Mouse (Mus musculus) stomach, embryonic 16.5 days (tissue): ENCODE data around the gene Ccdc185. TPM values are rescaled to one million over a fixed set of nuclear protein-coding genes. Genes with fewer than 3 reads are reported as not detected.

ENCODE experiments used
- ATAC-seq: fragments of 200-750 bp; cut with Nextera tagmentation; 2 replicates; pipeline ENCODE4 v1.8.0; 2017; ENCODE audit warnings: moderate number of reproducible peaks, moderate TSS enrichment; ENCODE audit not compliant: insufficient read depth, low FRiP score
- H3K27ac ChIP-seq: fragments of 300-500 bp; sonication (generic); 2 replicates; pipeline ENCODE4 v1.5.1; 2014; ENCODE audit warnings: low read length
- H3K27me3 ChIP-seq: fragments of 300-500 bp; sonication (generic); 2 replicates; pipeline ENCODE4 v1.6.1; 2014; ENCODE audit warnings: low read length, control low read depth, mixed read lengths; ENCODE audit not compliant: control insufficient read depth, insufficient read depth
- H3K36me3 ChIP-seq: fragments of 300-500 bp; sonication (generic); 2 replicates; pipeline ENCODE4 v1.6.1; 2014; ENCODE audit warnings: low read length; ENCODE audit not compliant: control insufficient read depth, insufficient read depth
- H3K4me1 ChIP-seq: fragments of 300-500 bp; sonication (generic); 2 replicates; pipeline ENCODE4 v1.6.1; 2014; ENCODE audit warnings: low read length, control low read depth, mixed read lengths; ENCODE audit not compliant: control insufficient read depth, insufficient read depth
- H3K4me2 ChIP-seq: fragments of 300-500 bp; sonication (generic); 2 replicates; pipeline ENCODE4 v1.6.1; 2014; ENCODE audit warnings: low read depth, low read length, mixed read lengths
- H3K4me3 ChIP-seq: fragments of 300-500 bp; sonication (generic); replicated peaks from 2 replicates; pipeline ENCODE4 v1.5.1; 2014; ENCODE audit warnings: mild to moderate bottlenecking, low read length
- H3K9ac ChIP-seq: fragments of 300-500 bp; sonication (generic); 2 replicates; pipeline ENCODE4 v1.6.1; 2014; ENCODE audit warnings: low read length
- H3K9me3 ChIP-seq: fragments of 300-500 bp; sonication (generic); replicated peaks from 2 replicates; pipeline ENCODE4 v1.6.1; 2016; ENCODE audit warnings: low read length, control low read depth; ENCODE audit not compliant: control insufficient read depth
- WGBS: fragments of 180-500 bp; shearing (Covaris S2); extraction: QIAGEN DNeasy Blood & Tissue Kit; methylation state at CpG from one replicate; pipeline ENCODE4 v1.1.7; 2014; 5-methylcytosine and 5-hydroxymethylcytosine counted together
- polyA plus RNA-seq: library from polyadenylated mRNA; unstranded; fragments of >200 nt; fragmentation: Nextera tagmentation; extraction: Ambion mirVana; gene quantifications from 2 replicates; pipeline ENCODE4 v1.2.1, GENCODE M21; 2015

The Ccdc185 gene
- polyA plus RNA-seq, 1 experiment from 2014 or later, result not detected

DNA sequence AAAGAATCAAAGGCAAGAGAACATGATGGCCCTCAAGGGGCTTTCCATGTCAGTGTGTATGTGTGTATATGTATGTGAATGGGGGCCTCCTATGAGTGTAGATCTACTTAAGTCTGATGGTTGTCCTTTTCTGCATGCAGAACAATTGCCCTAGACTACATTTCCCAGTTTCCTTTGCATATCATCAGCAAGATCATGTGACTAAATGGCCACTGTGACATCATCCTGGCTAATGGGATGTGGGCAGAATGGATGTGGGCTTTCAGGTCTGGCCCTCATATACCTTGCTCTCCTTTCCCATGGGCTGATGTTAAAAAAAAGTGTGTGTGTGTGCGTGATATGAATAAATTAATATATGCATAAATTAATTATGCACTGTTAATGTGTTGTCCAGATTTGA, 9.8 kb upstream of the Ccdc185 start:
- Histone ChIP-seq H3K4me2 (no peak overlapping the region), H3K9ac (no peak overlapping the region), H3K9me3 (no peaks in the 10 kb centered on the region), H3K27ac (no peak overlapping the region), H3K27me3 (no peaks in the 10 kb centered on the region), H3K4me3 (no peak overlapping the region), H3K4me1 (peaks cover 4% of the 10 kb centered on the region; the same call in 1 of the 2 replicates), H3K36me3 (no peaks in the 10 kb centered on the region)
- WGBS, result 84% methylated on average over 1 of the region's 1 CpGs
- ATAC-seq, result no peak

DNA sequence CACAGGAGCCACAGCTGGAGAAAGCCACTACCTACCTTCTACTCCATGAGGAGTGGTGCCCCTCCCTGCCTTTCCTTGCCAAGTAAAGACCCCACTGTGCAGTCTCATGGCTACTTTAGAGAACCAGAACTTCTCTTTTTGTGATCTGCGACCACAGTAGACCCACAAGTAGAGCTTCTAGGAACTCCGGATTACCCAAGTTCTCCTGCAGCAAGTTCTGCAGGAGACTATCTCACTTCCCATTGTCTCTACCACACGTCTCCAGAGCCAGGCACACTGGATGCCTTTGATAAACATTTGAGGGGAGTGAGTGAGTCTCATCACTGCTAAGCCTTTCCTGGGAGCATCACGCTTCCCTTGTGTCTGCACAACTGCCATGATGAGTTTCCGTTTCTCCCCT, 5.9 kb upstream of the Ccdc185 start:
- no peak overlapping the region for H3K4me2 ChIP-seq
- H3K27me3 ChIP-seq, result no peaks in the 10 kb centered on the region
- no peak overlapping the region for H3K4me3 ChIP-seq
- no peaks in the 10 kb centered on the region for H3K4me1 ChIP-seq
- no peak overlapping the region for H3K27ac ChIP-seq
- no peaks in the 10 kb centered on the region for H3K9me3 ChIP-seq
- ATAC-seq, result no peak
- 77% methylated on average over 5 of the region's 5 CpGs for WGBS
- H3K9ac ChIP-seq, result no peak overlapping the region
- H3K36me3 ChIP-seq, result no peaks in the 10 kb centered on the region

DNA sequence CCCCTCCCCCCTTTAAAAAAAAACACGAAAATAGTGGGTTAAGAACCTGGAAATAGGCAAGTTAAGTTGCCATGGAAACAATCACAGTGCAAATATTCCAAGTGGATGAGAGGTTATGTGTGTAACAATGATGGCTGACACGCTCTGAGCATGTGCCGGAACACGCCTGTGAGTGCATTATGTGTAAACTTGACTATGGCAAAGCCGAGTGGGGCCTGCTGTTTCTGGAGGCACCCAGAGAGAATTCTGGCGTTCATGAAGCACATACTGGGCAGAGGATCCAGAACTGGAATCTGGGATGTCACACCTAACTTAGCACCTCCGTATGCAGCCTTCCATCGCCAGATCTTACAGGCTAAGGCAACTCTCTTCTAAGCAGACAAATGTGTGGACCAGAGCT, 4.7 kb upstream of the Ccdc185 start:
- Histone ChIP-seq H3K4me1 (no peaks in the 10 kb centered on the region), H3K36me3 (no peaks in the 10 kb centered on the region), H3K27ac (no peak overlapping the region), H3K9ac (no peak overlapping the region), H3K4me2 (no peak overlapping the region), H3K9me3 (no peaks in the 10 kb centered on the region), H3K27me3 (no peaks in the 10 kb centered on the region), H3K4me3 (no peak overlapping the region)
- no peak for ATAC-seq
- 65% methylated on average over 8 of the region's 8 CpGs for WGBS

DNA sequence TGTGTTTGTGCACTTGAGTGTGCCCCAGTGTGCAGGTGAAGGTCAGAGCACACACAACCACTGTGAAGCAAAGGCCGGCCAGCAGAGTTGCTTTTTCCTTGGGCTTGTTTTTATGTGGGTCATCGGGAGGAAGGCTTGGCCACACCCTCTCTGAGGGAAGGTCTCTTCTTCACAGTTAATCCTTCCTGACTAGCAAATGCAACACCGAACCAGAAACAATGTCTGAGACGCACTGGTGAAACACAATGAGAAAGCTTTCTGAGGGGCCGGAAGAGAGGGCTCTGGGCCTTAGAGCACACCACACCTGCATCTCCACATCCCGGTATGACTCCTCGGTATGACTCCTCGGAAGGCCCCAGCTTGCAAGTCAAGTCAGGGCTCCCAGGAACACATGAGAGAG, 2.3 kb upstream of the Ccdc185 start:
- H3K27ac ChIP-seq, result no peak overlapping the region

DNA sequence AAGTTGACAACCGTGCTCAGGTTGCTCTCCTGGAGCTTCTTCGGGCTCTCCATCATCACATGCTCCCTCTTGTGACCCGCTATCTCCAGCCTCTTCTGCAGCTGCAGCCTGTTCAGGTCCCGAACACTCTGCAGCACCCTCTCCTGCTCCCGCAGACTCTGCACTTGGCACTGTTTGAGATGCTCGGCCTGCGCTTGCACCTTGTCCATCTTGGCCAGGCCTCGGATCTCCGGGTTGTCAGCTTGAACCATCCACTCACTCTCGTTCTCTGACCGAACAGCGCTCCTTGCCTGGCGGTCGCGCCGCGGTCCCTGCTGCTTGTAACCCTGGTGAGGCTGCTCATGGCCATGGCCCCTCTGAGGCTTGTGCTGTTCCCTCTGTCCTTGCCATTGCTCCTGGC, 1.1 kb downstream of the Ccdc185 start:
- no peak overlapping the region for H3K4me3 ChIP-seq
- WGBS, result 81% methylated on average over 17 of the region's 17 CpGs
- H3K36me3 ChIP-seq, result no peaks in the 10 kb centered on the region
- H3K4me2 ChIP-seq, result no peak overlapping the region
- no peaks in the 10 kb centered on the region for H3K4me1 ChIP-seq
- no peak for ATAC-seq
- H3K27me3 ChIP-seq, result no peaks in the 10 kb centered on the region; the same call in 1 of the 2 replicates
- no peak overlapping the region for H3K9ac ChIP-seq
- H3K27ac ChIP-seq, result no peak overlapping the region
- H3K9me3 ChIP-seq, result no peaks in the 10 kb centered on the region

More for the DNA sequence above, 2.3 kb upstream of the Ccdc185 start:
- Histone ChIP-seq H3K4me1 (no peaks in the 10 kb centered on the region), H3K36me3 (no peaks in the 10 kb centered on the region), H3K4me2 (no peak overlapping the region), H3K9me3 (no peaks in the 10 kb centered on the region), H3K27me3 (no peaks in the 10 kb centered on the region; the same call in 1 of the 2 replicates), H3K9ac (no peak overlapping the region), H3K4me3 (no peak overlapping the region)
- no peak for ATAC-seq
- WGBS, result 73% methylated on average over 8 of the region's 8 CpGs

DNA sequence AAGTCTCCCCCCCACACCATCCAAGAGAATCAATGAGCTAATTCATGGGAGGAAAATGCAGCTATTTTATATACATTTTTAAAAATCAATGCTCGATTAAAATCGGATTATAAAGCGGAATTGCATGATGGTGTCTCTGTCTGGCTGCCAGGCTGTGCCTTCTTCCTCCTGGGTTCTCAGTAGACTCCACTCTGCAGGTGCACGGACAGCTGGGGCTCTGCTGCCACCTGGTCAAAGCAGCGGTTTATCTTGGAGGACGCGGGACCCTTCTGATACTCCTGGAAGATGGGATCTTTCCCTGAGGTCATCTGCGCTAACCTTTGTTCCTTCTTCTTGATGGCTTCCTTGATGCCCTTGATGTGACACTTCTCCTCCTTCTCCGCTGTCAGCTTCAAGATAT, 1.9 kb downstream of the Ccdc185 start:
- Histone ChIP-seq H3K9me3 (no peaks in the 10 kb centered on the region), H3K36me3 (no peaks in the 10 kb centered on the region), H3K4me3 (no peak overlapping the region), H3K4me2 (no peak overlapping the region), H3K27me3 (no peaks in the 10 kb centered on the region; the same call in 1 of the 2 replicates), H3K4me1 (no peaks in the 10 kb centered on the region), H3K9ac (no peak overlapping the region), H3K27ac (no peak overlapping the region)
- 89% methylated on average over 9 of the region's 9 CpGs for WGBS
- no peak for ATAC-seq

DNA sequence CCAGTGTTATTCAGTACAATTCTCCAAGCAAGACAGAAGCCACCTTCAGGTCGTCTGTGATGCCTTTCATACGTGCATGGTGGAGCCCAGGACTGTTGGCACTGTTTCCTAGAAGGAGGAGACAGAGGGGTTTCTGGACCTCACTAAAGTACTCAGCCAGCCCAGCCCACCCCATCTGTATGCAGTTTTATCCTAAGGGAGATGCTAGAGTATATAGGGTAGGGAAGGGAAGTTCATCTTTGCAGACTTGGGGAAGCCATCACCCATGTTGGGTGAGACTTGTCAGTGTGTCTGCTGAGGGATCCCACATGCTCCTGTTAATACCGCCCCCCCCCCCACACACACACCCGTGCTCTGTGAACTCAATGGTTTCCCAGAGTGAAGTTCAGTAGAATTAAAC, 13.1 kb downstream of the Ccdc185 start:
- Histone ChIP-seq H3K36me3 (no peaks in the 10 kb centered on the region), H3K9ac (no peak overlapping the region), H3K4me1 (0 out of 2 replicates have a peak, but pooled peaks cover 5% of the 10 kb centered on the region), H3K9me3 (no peaks in the 10 kb centered on the region), H3K4me2 (no peak overlapping the region), H3K4me3 (no peak overlapping the region), H3K27ac (no peak overlapping the region), H3K27me3 (no peaks in the 10 kb centered on the region)
- WGBS, result 33% methylated on average over 4 of the region's 4 CpGs
- no peak for ATAC-seq

DNA sequence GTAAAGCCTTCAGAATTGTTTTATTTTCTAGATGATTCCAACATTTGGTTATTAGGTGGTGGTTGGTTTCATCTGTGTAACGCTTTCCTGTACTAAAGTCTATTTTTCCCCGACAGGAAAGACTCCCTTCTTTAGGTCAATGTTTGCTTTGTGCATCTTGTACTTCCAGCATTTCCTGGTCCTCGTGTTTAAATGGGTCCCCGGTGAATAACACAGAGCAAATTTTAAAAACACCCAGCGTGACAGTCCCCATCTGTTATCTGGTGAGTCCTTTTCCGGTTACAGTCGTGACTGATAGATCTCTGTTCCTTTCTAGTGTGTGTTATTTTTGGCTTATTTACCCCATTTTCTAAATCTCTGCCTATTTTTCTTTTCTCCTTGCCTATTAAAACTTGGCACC, 16.3 kb downstream of the Ccdc185 start:
- ATAC-seq, result no peak
- Histone ChIP-seq H3K36me3 (no peaks in the 10 kb centered on the region), H3K9ac (no peak overlapping the region), H3K4me3 (no peak overlapping the region), H3K4me2 (no peak overlapping the region), H3K9me3 (no peaks in the 10 kb centered on the region), H3K4me1 (0 out of 2 replicates have a peak, but pooled peaks cover 5% of the 10 kb centered on the region), H3K27ac (no peak overlapping the region), H3K27me3 (no peaks in the 10 kb centered on the region)
- WGBS, result 16% methylated on average over 7 of the region's 7 CpGs

DNA sequence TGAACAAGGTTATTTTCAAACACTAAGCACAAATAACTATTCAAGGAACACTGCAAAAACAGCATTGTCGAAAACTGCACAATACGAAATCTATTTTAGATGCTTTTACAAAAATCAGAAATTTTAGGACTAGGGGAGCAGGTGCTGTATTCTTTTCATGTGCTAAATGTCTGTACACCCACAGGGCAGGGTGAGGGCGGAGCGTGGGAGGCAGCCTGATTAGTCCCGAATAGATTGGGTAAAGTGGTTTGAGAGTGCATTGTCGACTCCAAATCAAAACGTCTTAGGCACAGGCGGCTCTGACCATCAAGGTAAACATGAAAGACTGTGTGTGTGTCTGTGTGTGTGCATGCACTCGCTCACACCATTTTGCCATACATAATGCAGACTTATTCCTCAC, 20.0 kb downstream of the Ccdc185 start:
- WGBS, result 79% methylated on average over 9 of the region's 9 CpGs
- no peaks in the 10 kb centered on the region for H3K9me3 ChIP-seq
- no peak for ATAC-seq
- no peaks in the 10 kb centered on the region for H3K27me3 ChIP-seq
- H3K4me1 ChIP-seq, result 0 out of 2 replicates have a peak, but pooled peaks cover 2% of the 10 kb centered on the region
- H3K27ac ChIP-seq, result no peak overlapping the region
- no peak overlapping the region for H3K4me2 ChIP-seq
- H3K4me3 ChIP-seq, result no peak overlapping the region
- no peaks in the 10 kb centered on the region for H3K36me3 ChIP-seq
- no peak overlapping the region for H3K9ac ChIP-seq

DNA sequence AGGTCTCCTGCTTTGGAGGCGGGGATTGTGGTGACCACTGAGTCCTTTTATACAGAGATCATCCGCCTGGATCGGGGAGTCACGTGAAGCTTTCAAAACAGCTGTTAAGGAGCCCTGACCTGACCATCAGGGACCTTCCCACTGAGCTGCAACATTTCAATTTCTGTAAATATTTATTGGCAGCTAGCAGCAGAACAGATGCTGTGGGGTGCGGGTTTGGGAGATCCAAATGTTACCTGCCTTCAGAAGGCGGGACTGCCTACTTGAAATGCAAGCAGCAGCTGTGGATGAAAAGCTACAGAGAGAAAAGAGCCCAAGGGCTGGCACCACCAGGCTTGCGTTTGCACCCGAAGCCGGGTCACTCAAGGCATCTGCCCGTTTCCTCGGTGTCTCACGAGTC, 21.4 kb downstream of the Ccdc185 start:
- no peak for ATAC-seq
- Histone ChIP-seq H3K9ac (no peak overlapping the region), H3K4me1 (0 out of 2 replicates have a peak, but pooled peaks cover 1% of the 10 kb centered on the region), H3K4me3 (no peak overlapping the region), H3K27ac (no peak overlapping the region), H3K4me2 (no peak overlapping the region), H3K9me3 (no peaks in the 10 kb centered on the region), H3K36me3 (no peaks in the 10 kb centered on the region), H3K27me3 (no peaks in the 10 kb centered on the region)
- WGBS, result 57% methylated on average over 12 of the region's 12 CpGs
